Mouse (Mus musculus) E14TG2a.4 (cell line): ENCODE measurements at regions not wholly inside any gene's neighbourhood (a gene's known extent, or its start where the extent isn't known, plus 50 kb on each side); places are given as distances from the start of the nearest gene placed in this dataset.

Experiments
- H3K27me3 ChIP-seq: 2 replicates; pipeline ENCODE4 v1.6.1; 2014; ENCODE audit warnings: low read length, control low read depth; ENCODE audit not compliant: insufficient read depth
- H3K36me3 ChIP-seq: 2 replicates; pipeline ENCODE4 v1.6.1; 2014; ENCODE audit warnings: low read length, control low read depth; ENCODE audit not compliant: insufficient read depth
- H3K4me1 ChIP-seq: replicated peaks from 2 replicates; pipeline ENCODE4 v1.6.1; 2014; ENCODE audit warnings: low read depth, low read length, control low read depth
- H3K4me3 ChIP-seq: replicated peaks from 2 replicates; pipeline ENCODE4 v1.5.1; 2014; ENCODE audit warnings: mild to moderate bottlenecking, low read length
- H3K9me3 ChIP-seq: 2 replicates; pipeline ENCODE4 v1.6.1; 2014; ENCODE audit warnings: low read length, control low read depth
- CTCF ChIP-seq: conservative IDR thresholded peaks from 2 replicates; pipeline ENCODE4 v1.5.1; 2014; ENCODE audit warnings: low read length
- NANOG ChIP-seq: IDR thresholded peaks from 2 replicates; pipeline ENCODE4 v1.6.1; 2014; ENCODE audit warnings: borderline replicate concordance, low read length, mixed read lengths
- POU5F1 ChIP-seq: IDR thresholded peaks from 2 replicates; pipeline ENCODE4 v1.6.1; 2014; ENCODE audit warnings: low read length, borderline replicate concordance

DNA sequence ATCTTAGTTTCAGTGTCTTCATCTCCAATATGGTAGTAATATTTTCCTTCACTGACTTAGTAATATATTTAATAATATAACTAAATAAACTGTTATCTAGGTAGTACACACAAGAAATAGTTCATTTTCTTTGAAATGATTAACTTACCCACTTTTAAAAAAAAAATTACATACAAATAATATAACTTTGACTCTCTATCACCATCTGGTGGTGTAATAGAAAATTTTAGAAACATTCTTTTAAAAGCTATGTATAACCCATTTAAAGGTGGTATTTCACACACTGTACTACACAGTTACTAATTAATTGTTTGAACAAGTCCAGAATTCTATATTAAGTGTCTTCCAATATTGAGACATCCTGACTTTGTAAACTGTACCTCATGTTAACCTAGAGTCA is 53.9 kb upstream of the Olfr266 start:
- Histone ChIP-seq H3K4me3 (no peak overlapping the region), H3K9me3 (no peaks in the 10 kb centered on the region), H3K27me3 (no peaks in the 10 kb centered on the region), H3K4me1 (peaks cover 3% of the 10 kb centered on the region; the same call in 1 of the 2 replicates), H3K36me3 (no peaks in the 10 kb centered on the region)
- TF ChIP-seq POU5F1 (no peak), CTCF (peak; percentile 23; the same call in 1 of the 2 replicates), NANOG (no peak)

DNA sequence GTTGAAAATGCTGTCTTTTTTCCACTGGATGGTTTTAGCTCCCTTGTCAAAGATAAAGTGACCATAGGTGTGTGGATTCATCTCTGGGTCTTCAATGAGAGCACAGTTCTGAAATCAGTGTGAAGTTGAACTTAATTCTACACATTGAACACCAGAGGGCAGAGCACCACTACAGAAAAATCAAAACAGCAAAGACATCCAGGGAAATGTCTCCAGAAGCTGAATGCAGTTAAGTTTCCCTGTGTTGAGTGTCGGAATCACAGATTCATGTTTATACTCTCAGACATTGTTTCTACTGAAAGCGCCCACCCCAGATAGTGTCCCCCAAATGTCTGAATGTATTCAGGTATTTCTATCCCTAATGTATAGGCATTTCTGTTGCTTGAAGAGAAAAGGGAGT is 77.1 kb upstream of the Olfr266 start:
- no peak for TF ChIP-seq POU5F1
- no peak for TF ChIP-seq NANOG
- peak; percentile 18; the same call in 1 of the 2 replicates for TF ChIP-seq CTCF
- Histone ChIP-seq H3K4me3 (no peak overlapping the region), H3K27me3 (no peaks in the 10 kb centered on the region), H3K9me3 (no peaks in the 10 kb centered on the region), H3K36me3 (no peaks in the 10 kb centered on the region), H3K4me1 (no peaks in the 10 kb centered on the region)

DNA sequence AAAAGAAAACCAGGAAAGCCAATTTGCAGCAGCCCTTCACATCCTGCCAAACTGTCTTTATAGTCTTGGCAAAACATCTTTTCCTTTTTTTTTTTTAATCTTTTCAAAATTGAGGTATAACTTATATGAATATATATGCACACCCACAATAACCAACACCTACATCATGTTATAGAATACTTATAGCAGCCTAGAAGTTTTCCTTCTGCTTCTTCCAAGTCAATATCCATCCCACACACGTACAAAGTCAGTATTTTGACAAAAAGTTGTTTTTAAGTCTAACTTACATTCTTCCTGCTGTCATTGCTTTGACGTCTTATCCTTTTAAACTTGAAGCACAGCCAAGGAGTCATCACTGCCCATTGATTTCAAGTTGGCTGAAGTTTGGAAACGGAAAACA is 80.6 kb upstream of the Olfr266 start:
- H3K4me3 ChIP-seq, result no peak overlapping the region
- H3K4me1 ChIP-seq, result no peaks in the 10 kb centered on the region
- no peaks in the 10 kb centered on the region for H3K9me3 ChIP-seq
- TF ChIP-seq POU5F1 (no peak), CTCF (no peak), NANOG (no peak)
- H3K27me3 ChIP-seq, result no peaks in the 10 kb centered on the region
- no peaks in the 10 kb centered on the region for H3K36me3 ChIP-seq

DNA sequence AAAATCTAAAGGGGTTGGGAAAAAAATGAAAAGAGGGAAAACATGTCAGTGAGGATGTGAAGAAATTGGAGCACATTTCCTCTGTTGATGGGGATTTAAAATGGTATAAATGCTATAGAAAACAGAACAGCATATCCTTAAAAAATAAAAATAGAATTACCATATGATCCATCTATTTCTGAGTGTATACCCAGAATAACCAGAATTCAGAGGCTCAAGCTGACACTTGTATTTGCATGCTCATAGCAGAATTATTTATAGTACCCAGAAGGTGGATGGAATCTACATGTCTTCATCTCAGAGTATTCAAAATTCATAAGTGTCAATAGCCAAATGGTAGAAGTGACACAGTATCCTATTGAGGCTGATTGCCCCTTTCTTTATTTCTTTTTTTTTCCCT is 99.9 kb upstream of the Kcna3 start:
- H3K4me1 ChIP-seq, result no peaks in the 10 kb centered on the region
- peaks cover 27% of the 10 kb centered on the region for H3K9me3 ChIP-seq
- TF ChIP-seq CTCF (no peak), POU5F1 (no peak), NANOG (no peak)
- H3K36me3 ChIP-seq, result no peaks in the 10 kb centered on the region
- H3K4me3 ChIP-seq, result no peak overlapping the region
- no peaks in the 10 kb centered on the region for H3K27me3 ChIP-seq

DNA sequence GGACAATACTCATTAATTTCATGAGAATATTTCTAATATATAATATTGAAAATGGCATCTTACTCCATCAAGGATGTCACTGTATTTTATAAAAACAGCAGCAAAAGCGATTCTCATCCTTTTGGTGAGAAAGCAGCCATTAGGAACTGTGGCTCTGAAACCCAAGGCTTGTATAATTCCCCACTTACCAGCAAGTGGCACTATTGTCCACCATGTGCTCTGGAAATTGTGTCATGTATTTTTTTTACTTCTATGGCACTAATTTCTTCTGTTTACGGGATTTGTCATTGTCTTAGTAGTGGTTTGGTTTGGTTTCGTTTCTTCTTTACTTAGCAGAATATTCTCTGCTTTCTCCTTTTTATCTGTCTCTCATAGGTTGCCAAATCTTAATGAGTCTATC is 95.9 kb upstream of the Kcna3 start:
- TF ChIP-seq POU5F1 (no peak), CTCF (no peak), NANOG (no peak)
- Histone ChIP-seq H3K36me3 (no peaks in the 10 kb centered on the region), H3K9me3 (peaks cover 7% of the 10 kb centered on the region), H3K4me1 (no peaks in the 10 kb centered on the region), H3K27me3 (no peaks in the 10 kb centered on the region), H3K4me3 (no peak overlapping the region)

DNA sequence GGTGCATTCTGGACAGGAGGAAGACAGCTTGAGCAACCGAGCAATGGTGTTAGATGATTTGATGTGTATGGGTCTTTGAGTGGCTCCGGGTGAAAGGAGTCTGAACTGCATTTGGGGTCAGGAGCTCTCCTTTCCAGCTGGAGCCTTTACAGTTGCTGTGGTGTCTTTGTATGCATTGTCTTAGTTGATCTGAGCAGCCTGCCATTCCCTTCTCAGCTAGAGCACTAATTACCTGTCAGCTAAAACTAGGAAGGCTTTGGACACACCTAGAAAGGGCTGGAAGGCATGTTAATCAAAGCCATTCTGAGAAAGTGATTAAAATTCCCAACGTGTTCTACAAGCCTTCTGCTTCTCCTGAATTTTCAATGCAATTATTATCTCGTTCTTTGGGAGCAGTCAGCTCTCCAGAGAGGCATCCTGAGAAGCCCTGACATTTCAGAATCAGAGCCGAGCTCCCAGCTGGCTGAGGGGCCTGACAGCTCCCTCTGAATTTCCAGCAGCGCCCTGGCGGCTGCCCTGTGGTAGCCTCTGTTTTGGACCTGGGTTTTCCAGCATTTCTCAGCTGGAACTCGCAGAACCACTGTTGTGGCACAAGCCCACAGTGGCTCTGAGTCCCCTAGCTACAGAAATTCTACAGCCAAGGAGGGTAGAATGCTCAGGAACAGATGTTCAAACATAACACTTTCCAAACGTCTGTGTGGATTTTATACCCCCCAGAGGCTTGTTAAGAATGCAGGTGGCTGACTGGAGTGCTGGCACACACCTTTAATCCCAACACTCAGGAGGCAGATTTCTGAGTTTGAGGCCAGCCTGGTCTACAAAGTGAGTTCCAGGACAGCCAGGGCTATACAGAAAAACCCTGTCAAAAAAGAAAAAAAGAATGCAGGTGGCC is 80.2 kb upstream of the Kcna3 start:
- no peaks in the 10 kb centered on the region for H3K27me3 ChIP-seq
- TF ChIP-seq POU5F1 (no peak), CTCF (no peak), NANOG (no peak)
- no peaks in the 10 kb centered on the region for H3K4me1 ChIP-seq
- no peaks in the 10 kb centered on the region for H3K36me3 ChIP-seq
- H3K9me3 ChIP-seq, result peaks cover 4% of the 10 kb centered on the region; the same call in 1 of the 2 replicates
- no peak overlapping the region for H3K4me3 ChIP-seq

DNA sequence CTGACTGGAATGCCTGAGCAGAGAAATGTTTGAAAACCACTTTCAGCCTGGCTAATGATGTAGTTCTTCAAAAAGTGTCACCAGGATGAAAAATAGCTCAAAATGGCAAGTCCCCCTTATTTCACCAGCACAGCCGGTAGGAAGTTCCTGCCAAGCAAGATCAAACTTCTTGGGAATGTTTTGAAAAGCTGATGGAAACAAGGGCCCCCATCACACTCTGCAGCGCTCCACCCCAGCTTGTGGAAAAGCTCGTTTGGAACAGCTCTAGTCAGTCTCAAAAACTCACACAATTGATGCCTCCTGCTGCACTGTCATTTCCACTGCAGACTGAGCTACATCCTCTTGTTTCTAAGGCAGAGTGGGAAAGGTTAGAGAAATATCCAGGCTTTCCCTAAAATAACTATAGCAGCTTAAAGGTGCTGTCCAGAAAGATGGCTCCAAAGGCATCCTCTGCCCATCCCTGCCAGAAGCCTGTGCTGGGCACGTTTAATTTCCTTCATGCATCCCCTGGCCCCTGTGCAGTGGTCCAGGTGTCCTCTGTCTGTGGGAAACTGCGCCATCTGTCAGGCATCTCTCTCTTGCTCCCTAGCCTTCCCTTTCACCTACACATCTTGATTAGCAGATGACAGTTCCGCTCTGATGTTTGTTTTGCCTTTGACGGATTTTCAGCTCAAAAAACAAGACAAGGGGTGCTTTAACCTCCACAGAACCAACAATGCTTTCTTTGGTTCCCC is 78.6 kb upstream of the Kcna3 start:
- no peaks in the 10 kb centered on the region for H3K9me3 ChIP-seq
- no peaks in the 10 kb centered on the region for H3K36me3 ChIP-seq
- TF ChIP-seq CTCF (no peak), POU5F1 (no peak), NANOG (no peak)
- H3K27me3 ChIP-seq, result no peaks in the 10 kb centered on the region
- H3K4me1 ChIP-seq, result no peaks in the 10 kb centered on the region
- H3K4me3 ChIP-seq, result no peak overlapping the region

DNA sequence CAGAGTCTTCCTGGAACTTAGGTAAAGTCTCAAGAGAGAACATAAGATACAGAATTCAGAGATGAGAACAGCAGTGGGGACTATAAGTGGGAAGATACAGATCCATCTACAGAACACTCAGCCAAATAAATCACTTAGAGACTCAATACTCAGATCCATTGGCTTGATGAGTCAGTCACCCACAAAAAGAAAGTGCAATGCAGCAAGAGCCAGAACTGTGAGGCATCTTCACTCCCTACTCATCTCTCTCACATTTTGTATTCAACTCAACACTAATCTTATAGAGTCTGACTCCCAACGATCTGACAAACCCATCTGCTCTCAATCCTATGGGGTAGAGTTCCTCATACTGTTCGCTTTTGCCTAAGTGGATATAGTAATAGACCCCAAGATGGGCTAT is 77.8 kb upstream of the Kcna3 start:
- Histone ChIP-seq H3K36me3 (no peaks in the 10 kb centered on the region), H3K4me1 (no peaks in the 10 kb centered on the region), H3K27me3 (no peaks in the 10 kb centered on the region), H3K4me3 (no peak overlapping the region), H3K9me3 (no peaks in the 10 kb centered on the region)
- TF ChIP-seq NANOG (no peak), CTCF (no peak), POU5F1 (no peak)
